Mouse (Mus musculus) stomach, postnatal 0 days (tissue): ENCODE measurements at regions not wholly inside any gene's neighbourhood (a gene's known extent, or its start where the extent isn't known, plus 50 kb on each side); places are given as distances from the start of the nearest gene placed in this dataset.

Source experiments
- CTCF ChIP-seq: IDR thresholded peaks from 2 replicates; pipeline ENCODE4 v1.5.1; 2016; ENCODE audit warnings: antibody characterized with exemption, low read depth, mild to moderate bottlenecking, moderate library complexity
- EP300 ChIP-seq: optimal IDR thresholded peaks from 2 replicates; pipeline ENCODE3; 2016; ENCODE audit warnings: antibody characterized with exemption

- TF ChIP-seq CTCF: no peak
- no peak for TF ChIP-seq EP300
Measured at GRCm38 (mm10) chr13:99610498-99610897, 94.2 kb upstream of the Map1b start.
